Mouse (Mus musculus) liver, postnatal 0 days (tissue): Measurements from ENCODE around the gene Cox19. TPM values are rescaled to one million over a fixed set of nuclear protein-coding genes. Genes with fewer than 3 reads are reported as not detected.

Experiments used
- ATAC-seq: fragments of 200-750 bp; cut with Nextera tagmentation; 2 replicates; pipeline ENCODE4 v1.8.0; 2017; ENCODE audit warnings: mild to moderate bottlenecking, moderate library complexity
- DNase-seq: peaks from one replicate; pipeline ENCODE4 v3.0.0-alpha.2; 2016
- H3K27ac ChIP-seq: fragments of 300-500 bp; sonication (generic); 2 replicates; pipeline ENCODE4 v1.5.1; 2014; ENCODE audit warnings: antibody characterized with exemption, moderate library complexity, mild to moderate bottlenecking, low read depth
- H3K27me3 ChIP-seq: fragments of 300-500 bp; sonication (generic); 2 replicates; pipeline ENCODE4 v1.6.1; 2014; ENCODE audit warnings: low read length, control low read depth, mixed read lengths; ENCODE audit not compliant: insufficient read depth
- H3K36me3 ChIP-seq: fragments of 300-500 bp; sonication (generic); replicated peaks from 2 replicates; pipeline ENCODE4 v1.6.1; 2014; ENCODE audit warnings: mild to moderate bottlenecking, control low read depth, low read length, moderate library complexity, mixed read lengths; ENCODE audit not compliant: insufficient read depth
- H3K4me1 ChIP-seq: fragments of 300-500 bp; sonication (generic); 2 replicates; pipeline ENCODE4 v1.6.1; 2014; ENCODE audit warnings: antibody characterized with exemption, mild to moderate bottlenecking, control low read depth; ENCODE audit not compliant: insufficient read depth
- H3K4me2 ChIP-seq: fragments of 300-500 bp; sonication (generic); 2 replicates; pipeline ENCODE4 v1.6.1; 2014; ENCODE audit warnings: low read depth, mild to moderate bottlenecking, low read length, moderate library complexity, mixed read lengths
- H3K4me3 ChIP-seq: fragments of 300-500 bp; sonication (generic); 2 replicates; pipeline ENCODE4 v1.5.1; 2014; ENCODE audit warnings: low read depth, low read length
- H3K9ac ChIP-seq: fragments of 300-500 bp; sonication (generic); replicated peaks from 2 replicates; pipeline ENCODE4 v1.6.1; 2014; ENCODE audit warnings: mild to moderate bottlenecking, moderate library complexity
- H3K9me3 ChIP-seq: fragments of 300-500 bp; sonication (generic); 2 replicates; pipeline ENCODE4 v1.6.1; 2016; ENCODE audit warnings: mild to moderate bottlenecking, control low read depth, low read length, mixed read lengths
- CTCF ChIP-seq: sonication (generic); IDR thresholded peaks from 2 replicates; pipeline ENCODE4 v1.5.1; 2016; ENCODE audit warnings: antibody characterized with exemption, low read depth
- EP300 ChIP-seq: IDR thresholded peaks from 2 replicates; pipeline ENCODE4 v1.6.1; 2016; ENCODE audit warnings: antibody characterized with exemption, low read depth, mild to moderate bottlenecking
- WGBS: fragments of 180-500 bp; shearing (Covaris S2); extraction: QIAGEN DNeasy Blood & Tissue Kit; methylation state at CpG from one replicate; pipeline ENCODE4 v1.1.7; 2014; ENCODE audit not compliant: insufficient replicate concordance; 5-methylcytosine and 5-hydroxymethylcytosine counted together
- polyA plus RNA-seq: library from polyadenylated mRNA; unstranded; fragments of >200 nt; fragmentation: Nextera tagmentation; extraction: Ambion mirVana; gene quantifications from 2 replicates; pipeline ENCODE4 v1.2.1, GENCODE M21; 2015

Cox19 gene
- polyA plus RNA-seq, 1 experiment from 2014 or later, result 37.1 TPM

DNA sequence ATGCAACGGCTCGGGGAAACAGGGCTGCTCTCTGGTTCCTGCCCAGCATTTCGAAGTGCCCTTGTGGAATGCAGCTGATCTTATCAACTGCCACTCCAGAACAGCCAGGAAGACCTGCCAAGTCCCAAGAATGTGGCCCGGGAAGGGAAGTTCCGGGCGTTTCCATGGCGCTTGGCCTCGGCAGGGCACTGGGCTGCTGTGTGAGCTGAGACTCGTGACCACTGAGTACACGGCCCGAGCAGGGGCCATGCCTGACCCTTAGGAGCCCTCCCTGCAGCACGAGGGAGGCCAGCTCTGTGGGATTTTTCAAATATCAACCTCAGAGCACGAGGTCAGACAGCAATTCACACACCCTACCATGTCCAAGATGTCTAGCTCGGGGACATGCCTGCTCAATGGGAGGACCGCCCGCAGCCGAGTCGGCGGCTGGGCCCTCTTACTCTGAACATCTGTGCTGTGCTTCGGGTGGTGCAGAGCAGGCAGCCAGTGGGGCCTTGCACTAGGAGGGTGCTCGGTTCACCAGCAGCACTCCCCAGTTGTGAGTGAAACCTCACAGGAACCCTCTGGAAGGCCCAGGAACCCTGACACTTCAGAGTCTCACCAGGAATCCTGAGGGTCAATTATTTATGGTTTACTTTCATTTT, 27.9 kb upstream of the Cox19 start:
- H3K36me3 ChIP-seq, result peaks cover 4% of the 10 kb centered on the region
- peak overlapping the region; percentile 82 for H3K4me2 ChIP-seq
- TF ChIP-seq EP300 (no peak), CTCF (no peak)
- H3K9ac ChIP-seq, result peak overlapping the region; percentile 83
- no peaks in the 10 kb centered on the region for H3K9me3 ChIP-seq
- H3K27me3 ChIP-seq, result no peaks in the 10 kb centered on the region
- peak overlapping the region; percentile 82; the same call in 1 of the 2 replicates for H3K4me3 ChIP-seq
- H3K4me1 ChIP-seq, result peaks cover 75% of the 10 kb centered on the region
- peak; percentile 57 for DNase-seq
- no peak for ATAC-seq
- peak overlapping the region; percentile 99 for H3K27ac ChIP-seq
- WGBS, result 14% methylated on average over 21 of the region's 21 CpGs

- no peak for DNase-seq
- peak overlapping the region; percentile 40; the same call in 1 of the 2 replicates for H3K9ac ChIP-seq
- H3K27me3 ChIP-seq, result no peaks in the 10 kb centered on the region
- ATAC-seq, result no peak
- no peaks in the 10 kb centered on the region for H3K9me3 ChIP-seq
- WGBS, result 60% methylated on average over 7 of the region's 7 CpGs
- 0 out of 2 replicates have a peak overlapping the region, but pooled peaks have one; percentile 53 for H3K4me2 ChIP-seq
- no peak for TF ChIP-seq EP300
- TF ChIP-seq CTCF, result no peak
- peaks cover 74% of the 10 kb centered on the region for H3K4me1 ChIP-seq
- H3K27ac ChIP-seq, result peak overlapping the region; percentile 99
- H3K4me3 ChIP-seq, result no peak overlapping the region
- no peaks in the 10 kb centered on the region for H3K36me3 ChIP-seq
These were observed 27.0 kb upstream of the Cox19 start for GRCm38 (mm10) chr5:139378271-139378556.

GRCm38 (mm10) chr5:139377468-139378270, 26.5 kb upstream of the Cox19 start, which contains the start of gene Gpr146:
Gpr146 (plus strand) TSS chr5:139377697.
- DNase-seq (peak; percentile 51), ATAC-seq (no peak)
- Histone ChIP-seq H3K27me3 (no peaks in the 10 kb centered on the region), H3K4me2 (peak within 1 kb of the TSS; percentile 82), H3K9me3 (no peaks in the 10 kb centered on the region), H3K4me1 (peaks cover 74% of the 10 kb centered on the region), H3K9ac (peak within 1 kb of the TSS; percentile 40; the same call in 1 of the 2 replicates), H3K36me3 (no peaks in the 10 kb centered on the region), H3K4me3 (no peak within 1 kb of the TSS), H3K27ac (peak within 1 kb of the TSS; percentile 99)
- 25% methylated on average over 18 of the region's 18 CpGs for WGBS
- TF ChIP-seq EP300, result no peak
- TF ChIP-seq CTCF, result no peak

DNA sequence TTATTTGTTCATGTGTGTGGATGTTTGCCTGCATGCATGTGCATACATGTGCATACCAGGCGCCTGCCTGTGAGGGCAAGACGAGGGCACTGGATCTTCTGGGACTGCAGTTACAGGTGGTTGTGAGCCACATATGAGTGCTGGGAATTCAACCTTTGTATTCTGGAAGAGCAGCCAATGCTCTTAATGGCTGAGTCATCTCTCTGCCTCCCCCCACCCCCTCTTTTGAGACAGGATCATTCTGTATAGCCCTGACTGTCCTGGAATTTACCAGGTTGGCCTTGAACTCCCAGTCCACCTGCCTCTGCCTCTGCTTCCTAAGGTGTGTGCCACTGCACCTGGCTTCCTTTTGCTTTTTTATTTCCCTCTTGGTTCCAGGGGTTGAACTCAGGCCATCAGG, 23.6 kb upstream of the Cox19 start:
- H3K9me3 ChIP-seq, result no peaks in the 10 kb centered on the region
- DNase-seq, result no peak
- no peak overlapping the region for H3K4me2 ChIP-seq
- H3K27me3 ChIP-seq, result no peaks in the 10 kb centered on the region
- no peak overlapping the region for H3K9ac ChIP-seq
- H3K27ac ChIP-seq, result no peak overlapping the region
- no peaks in the 10 kb centered on the region for H3K36me3 ChIP-seq
- 90% methylated on average over 2 of the region's 2 CpGs for WGBS
- TF ChIP-seq EP300, result no peak
- no peak for TF ChIP-seq CTCF
- H3K4me1 ChIP-seq, result peaks cover 75% of the 10 kb centered on the region
- no peak for ATAC-seq
- no peak overlapping the region for H3K4me3 ChIP-seq

DNA sequence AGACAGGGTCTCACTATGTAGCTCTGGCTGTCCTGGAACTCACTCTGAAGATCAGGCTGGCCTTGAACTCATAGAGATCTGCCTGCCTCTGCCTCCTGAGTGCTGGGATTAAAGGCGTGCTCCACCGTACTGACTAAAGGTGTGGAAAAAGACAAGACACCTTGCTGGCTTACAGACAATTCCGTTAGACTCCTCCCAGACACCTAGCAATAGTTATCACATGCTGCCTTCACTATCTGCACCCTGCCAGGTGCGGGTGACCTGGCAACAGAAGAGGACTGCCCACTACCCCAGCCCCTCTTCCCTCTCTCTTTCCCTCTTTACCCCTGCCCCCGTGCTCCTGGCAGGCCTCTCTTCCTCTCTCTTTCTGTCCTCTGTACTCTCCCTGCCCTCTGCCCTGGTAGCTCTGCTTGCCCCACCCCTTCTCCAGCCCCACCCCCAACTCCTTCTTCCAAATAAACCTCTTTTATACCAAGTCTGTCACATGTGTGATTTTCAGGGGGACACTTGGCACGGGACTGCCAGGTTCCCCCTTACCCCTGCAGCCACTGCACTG, 22.7 kb upstream of the Cox19 start:
- Histone ChIP-seq H3K4me1 (peaks cover 71% of the 10 kb centered on the region), H3K4me2 (no peak overlapping the region), H3K9ac (no peak overlapping the region), H3K9me3 (no peaks in the 10 kb centered on the region), H3K27ac (peak overlapping the region; percentile 41; the same call in 1 of the 2 replicates), H3K36me3 (no peaks in the 10 kb centered on the region), H3K4me3 (no peak overlapping the region), H3K27me3 (no peaks in the 10 kb centered on the region)
- no peak for ATAC-seq
- DNase-seq, result no peak
- TF ChIP-seq CTCF (no peak), EP300 (no peak)
- WGBS, result 51% methylated on average over 6 of the region's 6 CpGs

GRCm38 (mm10) chr5:139373126-139373525, 21.9 kb upstream of the Cox19 start:
- H3K9me3 ChIP-seq, result no peaks in the 10 kb centered on the region
- WGBS, result 65% methylated on average over 3 of the region's 3 CpGs
- TF ChIP-seq EP300 (no peak), CTCF (no peak)
- no peak overlapping the region for H3K4me3 ChIP-seq
- H3K27me3 ChIP-seq, result no peaks in the 10 kb centered on the region
- peak overlapping the region; percentile 84; the same call in 1 of the 2 replicates for H3K4me2 ChIP-seq
- H3K9ac ChIP-seq, result no peak overlapping the region; the same call in 1 of the 2 replicates
- peak overlapping the region; percentile 96 for H3K27ac ChIP-seq
- H3K4me1 ChIP-seq, result peaks cover 71% of the 10 kb centered on the region
- ATAC-seq (no peak), DNase-seq (no peak)
- no peaks in the 10 kb centered on the region for H3K36me3 ChIP-seq
